Mouse (Mus musculus): ENCODE results near the gene Dnah8. TPM values are rescaled to one million over a fixed set of nuclear protein-coding genes. Genes with fewer than 3 reads are reported as not detected.

Gene Dnah8
- polyA plus RNA-seq, 1 experiment from 2014 or later, result 2.4 TPM

- Histone ChIP-seq H3K27me3 (ENCODE audit: control insufficient read depth, insufficient read depth, low read length) (no peaks in the 10 kb centered on the region), H3K36me3 (ENCODE audit: control insufficient read depth, insufficient read depth, low read length) (no peaks in the 10 kb centered on the region), H3K9ac (ENCODE audit: low read length) (no peak overlapping the region), H3K4me3 (ENCODE audit: control insufficient read depth in 1 of 2, insufficient read depth in 1 of 2, low read depth in 1 of 2, low read length in 2 of 2) (no peak overlapping the region), H3K27ac (replicated peaks in 1 of 2; ENCODE audit: control insufficient read depth in 1 of 2, insufficient read depth in 1 of 2, low read depth in 2 of 2, low read length in 2 of 2) (no peak overlapping the region), H3K9me3 (ENCODE audit: control insufficient read depth, low read length) (no peaks in the 10 kb centered on the region), H3K4me1 (ENCODE audit: control insufficient read depth in 2 of 2, insufficient read depth in 2 of 2, low read length in 2 of 2) (peaks cover 16% of the 10 kb centered on the region in 2 experiments), H3K4me2 (ENCODE audit: low read length) (no peak overlapping the region)
- WGBS, result 70% methylated on average over 11 of the region's 11 CpGs
- no peak for ATAC-seq (ENCODE audit: insufficient number of reproducible peaks, insufficient read depth, low FRiP score, low read depth)
These were observed 201.7 kb downstream of the Dnah8 start for GRCm38 (mm10) chr17:30825731-30826304.

GRCm38 (mm10) chr17:30831170-30831569, 207.0 kb downstream of the Dnah8 start:
- no peak overlapping the region for H3K4me3 ChIP-seq (ENCODE audit: control insufficient read depth in 1 of 2, insufficient read depth in 1 of 2, low read depth in 1 of 2, low read length in 2 of 2)

GRCm38 (mm10) chr17:30835419-30835818, 211.3 kb downstream of the Dnah8 start:
- ATAC-seq (ENCODE audit: insufficient number of reproducible peaks, insufficient read depth, low FRiP score, low read depth), result no peak
- Histone ChIP-seq H3K9ac (ENCODE audit: low read length) (no peak overlapping the region), H3K27ac (replicated peaks in 1 of 2; ENCODE audit: control insufficient read depth in 1 of 2, insufficient read depth in 1 of 2, low read depth in 2 of 2, low read length in 2 of 2) (no peak overlapping the region), H3K4me3 (ENCODE audit: control insufficient read depth in 1 of 2, insufficient read depth in 1 of 2, low read depth in 1 of 2, low read length in 2 of 2) (no peak overlapping the region), H3K36me3 (ENCODE audit: control insufficient read depth, insufficient read depth, low read length) (no peaks in the 10 kb centered on the region), H3K9me3 (ENCODE audit: control insufficient read depth, low read length) (no peaks in the 10 kb centered on the region), H3K4me2 (ENCODE audit: low read length) (no peak overlapping the region), H3K4me1 (ENCODE audit: control insufficient read depth in 2 of 2, insufficient read depth in 2 of 2, low read length in 2 of 2) (peaks cover 2 to 6% of the 10 kb centered on the region in 2 experiments; a peak in 2 of 4 replicates), H3K27me3 (ENCODE audit: control insufficient read depth, insufficient read depth, low read length) (peaks cover 3% of the 10 kb centered on the region; the same call in 1 of the 2 replicates)
- WGBS, result 63% methylated on average over 4 of the region's 4 CpGs

More at GRCm38 (mm10) chr17:30831170-30831569, 207.0 kb downstream of the Dnah8 start:
- Histone ChIP-seq H3K9me3 (ENCODE audit: control insufficient read depth, low read length) (no peaks in the 10 kb centered on the region), H3K36me3 (ENCODE audit: control insufficient read depth, insufficient read depth, low read length) (no peaks in the 10 kb centered on the region), H3K4me2 (ENCODE audit: low read length) (no peak overlapping the region), H3K9ac (ENCODE audit: low read length) (no peak overlapping the region), H3K27me3 (ENCODE audit: control insufficient read depth, insufficient read depth, low read length) (no peaks in the 10 kb centered on the region), H3K27ac (replicated peaks in 1 of 2; ENCODE audit: control insufficient read depth in 1 of 2, insufficient read depth in 1 of 2, low read depth in 2 of 2, low read length in 2 of 2) (no peak overlapping the region), H3K4me1 (ENCODE audit: control insufficient read depth in 2 of 2, insufficient read depth in 2 of 2, low read length in 2 of 2) (peaks cover 2 to 6% of the 10 kb centered on the region in 2 experiments; a peak in 2 of 4 replicates)
- WGBS, result 99% methylated on average over 2 of the region's 2 CpGs
- ATAC-seq (ENCODE audit: insufficient number of reproducible peaks, insufficient read depth, low FRiP score, low read depth), result no peak

GRCm38 (mm10) chr17:30837031-30837430, 212.9 kb downstream of the Dnah8 start:
- no peak for ATAC-seq (ENCODE audit: insufficient number of reproducible peaks, insufficient read depth, low FRiP score, low read depth)
- peaks cover 2 to 6% of the 10 kb centered on the region in 2 experiments; a peak in 2 of 4 replicates for H3K4me1 ChIP-seq (ENCODE audit: control insufficient read depth in 2 of 2, insufficient read depth in 2 of 2, low read length in 2 of 2)
- H3K4me3 ChIP-seq (ENCODE audit: control insufficient read depth in 1 of 2, insufficient read depth in 1 of 2, low read depth in 1 of 2, low read length in 2 of 2), result no peak overlapping the region
- no peak overlapping the region for H3K27ac ChIP-seq (replicated peaks in 1 of 2; ENCODE audit: control insufficient read depth in 1 of 2, insufficient read depth in 1 of 2, low read depth in 2 of 2, low read length in 2 of 2)
- peaks cover 3% of the 10 kb centered on the region; the same call in 1 of the 2 replicates for H3K27me3 ChIP-seq (ENCODE audit: control insufficient read depth, insufficient read depth, low read length)
- no peaks in the 10 kb centered on the region for H3K9me3 ChIP-seq (ENCODE audit: control insufficient read depth, low read length)
- no peak overlapping the region for H3K9ac ChIP-seq (ENCODE audit: low read length)
- 41% methylated on average over 1 of the region's 1 CpGs for WGBS
- no peak overlapping the region for H3K4me2 ChIP-seq (ENCODE audit: low read length)
- no peaks in the 10 kb centered on the region for H3K36me3 ChIP-seq (ENCODE audit: control insufficient read depth, insufficient read depth, low read length)

- no peak for ATAC-seq (ENCODE audit: insufficient number of reproducible peaks, insufficient read depth, low FRiP score, low read depth)
- Histone ChIP-seq H3K4me2 (ENCODE audit: low read length) (no peak overlapping the region), H3K4me3 (ENCODE audit: control insufficient read depth in 1 of 2, insufficient read depth in 1 of 2, low read depth in 1 of 2, low read length in 2 of 2) (no peak overlapping the region), H3K9ac (ENCODE audit: low read length) (no peak overlapping the region), H3K4me1 (ENCODE audit: control insufficient read depth in 2 of 2, insufficient read depth in 2 of 2, low read length in 2 of 2) (no peaks in the 10 kb centered on the region), H3K36me3 (ENCODE audit: control insufficient read depth, insufficient read depth, low read length) (no peaks in the 10 kb centered on the region), H3K27ac (replicated peaks in 1 of 2; ENCODE audit: control insufficient read depth in 1 of 2, insufficient read depth in 1 of 2, low read depth in 2 of 2, low read length in 2 of 2) (no peak overlapping the region), H3K27me3 (ENCODE audit: control insufficient read depth, insufficient read depth, low read length) (peaks cover 3% of the 10 kb centered on the region; the same call in 1 of the 2 replicates), H3K9me3 (ENCODE audit: control insufficient read depth, low read length) (no peaks in the 10 kb centered on the region)
- WGBS, result 71% methylated on average over 9 of the region's 9 CpGs
These were observed 215.9 kb downstream of the Dnah8 start for GRCm38 (mm10) chr17:30840046-30840445.

- Histone ChIP-seq H3K36me3 (ENCODE audit: control insufficient read depth, insufficient read depth, low read length) (no peaks in the 10 kb centered on the region), H3K9ac (ENCODE audit: low read length) (no peak overlapping the region), H3K4me3 (ENCODE audit: control insufficient read depth in 1 of 2, insufficient read depth in 1 of 2, low read depth in 1 of 2, low read length in 2 of 2) (no peak overlapping the region), H3K27me3 (ENCODE audit: control insufficient read depth, insufficient read depth, low read length) (peaks cover 3% of the 10 kb centered on the region; the same call in 1 of the 2 replicates), H3K27ac (replicated peaks in 1 of 2; ENCODE audit: control insufficient read depth in 1 of 2, insufficient read depth in 1 of 2, low read depth in 2 of 2, low read length in 2 of 2) (no peak overlapping the region), H3K4me2 (ENCODE audit: low read length) (no peak overlapping the region), H3K4me1 (ENCODE audit: control insufficient read depth in 2 of 2, insufficient read depth in 2 of 2, low read length in 2 of 2) (no peaks in the 10 kb centered on the region), H3K9me3 (ENCODE audit: control insufficient read depth, low read length) (no peaks in the 10 kb centered on the region)
- WGBS, result 64% methylated on average over 6 of the region's 6 CpGs
- no peak for ATAC-seq (ENCODE audit: insufficient number of reproducible peaks, insufficient read depth, low FRiP score, low read depth)
These were observed 218.2 kb downstream of the Dnah8 start for GRCm38 (mm10) chr17:30842312-30842711.

GRCm38 (mm10) chr17:30844321-30844791, 220.2 kb downstream of the Dnah8 start:
- H3K27me3 ChIP-seq (ENCODE audit: control insufficient read depth, insufficient read depth, low read length), result no peaks in the 10 kb centered on the region
- ATAC-seq (ENCODE audit: insufficient number of reproducible peaks, insufficient read depth, low FRiP score, low read depth), result no peak
- 40% methylated on average over 9 of the region's 9 CpGs for WGBS

GRCm38 (mm10) chr17:30847498-30847897, 223.3 kb downstream of the Dnah8 start:
- Histone ChIP-seq H3K4me2 (ENCODE audit: low read length) (no peak overlapping the region), H3K9ac (ENCODE audit: low read length) (no peak overlapping the region), H3K4me3 (ENCODE audit: control insufficient read depth in 1 of 2, insufficient read depth in 1 of 2, low read depth in 1 of 2, low read length in 2 of 2) (no peak overlapping the region), H3K36me3 (ENCODE audit: control insufficient read depth, insufficient read depth, low read length) (no peaks in the 10 kb centered on the region), H3K9me3 (ENCODE audit: control insufficient read depth, low read length) (no peaks in the 10 kb centered on the region), H3K27ac (replicated peaks in 1 of 2; ENCODE audit: control insufficient read depth in 1 of 2, insufficient read depth in 1 of 2, low read depth in 2 of 2, low read length in 2 of 2) (no peak overlapping the region), H3K27me3 (ENCODE audit: control insufficient read depth, insufficient read depth, low read length) (no peaks in the 10 kb centered on the region), H3K4me1 (ENCODE audit: control insufficient read depth in 2 of 2, insufficient read depth in 2 of 2, low read length in 2 of 2) (no peaks in the 10 kb centered on the region)
- WGBS, result 85% methylated on average over 7 of the region's 7 CpGs
- ATAC-seq (ENCODE audit: insufficient number of reproducible peaks, insufficient read depth, low FRiP score, low read depth), result no peak

More at GRCm38 (mm10) chr17:30844321-30844791, 220.2 kb downstream of the Dnah8 start:
- Histone ChIP-seq H3K4me1 (ENCODE audit: control insufficient read depth in 2 of 2, insufficient read depth in 2 of 2, low read length in 2 of 2) (no peaks in the 10 kb centered on the region), H3K36me3 (ENCODE audit: control insufficient read depth, insufficient read depth, low read length) (no peaks in the 10 kb centered on the region), H3K4me3 (ENCODE audit: control insufficient read depth in 1 of 2, insufficient read depth in 1 of 2, low read depth in 1 of 2, low read length in 2 of 2) (no peak overlapping the region), H3K9me3 (ENCODE audit: control insufficient read depth, low read length) (no peaks in the 10 kb centered on the region), H3K4me2 (ENCODE audit: low read length) (no peak overlapping the region), H3K27ac (replicated peaks in 1 of 2; ENCODE audit: control insufficient read depth in 1 of 2, insufficient read depth in 1 of 2, low read depth in 2 of 2, low read length in 2 of 2) (no peak overlapping the region), H3K9ac (ENCODE audit: low read length) (no peak overlapping the region)
